Mouse (Mus musculus) liver, embryonic 16.5 days (tissue): ENCODE results near the gene Cep112. TPM values are rescaled to one million over a fixed set of nuclear protein-coding genes. Genes with fewer than 3 reads are reported as not detected.

Experiments
- ATAC-seq: fragments of 200-750 bp; cut with Nextera tagmentation; 2 replicates; pipeline ENCODE4 v1.8.0; 2017; ENCODE audit warnings: low read depth, mild to moderate bottlenecking, moderate number of reproducible peaks, moderate library complexity
- H3K27ac ChIP-seq: fragments of 300-500 bp; sonication (generic); 2 replicates; pipeline ENCODE4 v1.5.1; 2014; ENCODE audit warnings: mild to moderate bottlenecking, low read length
- H3K27me3 ChIP-seq: fragments of 300-500 bp; sonication (generic); 2 replicates; pipeline ENCODE4 v1.6.1; 2014; ENCODE audit warnings: low read depth, low read length, mixed read lengths; ENCODE audit not compliant: control insufficient read depth, insufficient read depth
- H3K36me3 ChIP-seq: fragments of 300-500 bp; sonication (generic); 2 replicates; pipeline ENCODE4 v1.6.1; 2014; ENCODE audit warnings: mild to moderate bottlenecking; ENCODE audit not compliant: control insufficient read depth, insufficient read depth
- H3K4me1 ChIP-seq: fragments of 300-500 bp; sonication (generic); 2 replicates; pipeline ENCODE4 v1.6.1; 2014; ENCODE audit warnings: low read depth, low read length, mixed read lengths; ENCODE audit not compliant: control insufficient read depth
- H3K4me2 ChIP-seq: fragments of 300-500 bp; sonication (generic); 2 replicates; pipeline ENCODE4 v1.6.1; 2014; ENCODE audit warnings: low read depth, low read length, mixed read lengths
- H3K4me3 ChIP-seq: fragments of 300-500 bp; sonication (generic); 2 replicates; pipeline ENCODE4 v1.5.1; 2014; ENCODE audit warnings: low read depth, mild to moderate bottlenecking, low read length
- H3K9ac ChIP-seq: fragments of 300-500 bp; sonication (generic); 2 replicates; pipeline ENCODE4 v1.6.1; 2014; ENCODE audit warnings: low read depth, low read length
- H3K9me3 ChIP-seq: fragments of 300-500 bp; sonication (generic); replicated peaks from 2 replicates; pipeline ENCODE4 v1.6.1; 2016; ENCODE audit warnings: low read length; ENCODE audit not compliant: control insufficient read depth
- WGBS: fragments of 180-500 bp; shearing (Covaris S2); extraction: QIAGEN DNeasy Blood & Tissue Kit; methylation state at CpG from one replicate; pipeline ENCODE4 v1.1.7; 2014; ENCODE audit not compliant: insufficient replicate concordance; 5-methylcytosine and 5-hydroxymethylcytosine counted together
- polyA plus RNA-seq: library from polyadenylated mRNA; unstranded; fragments of >200 nt; fragmentation: Nextera tagmentation; extraction: Ambion mirVana; gene quantifications from 2 replicates; pipeline ENCODE4 v1.2.1, GENCODE M21; 2015

Cep112 gene
- polyA plus RNA-seq, 1 experiment from 2014 or later: 0.96 TPM

DNA sequence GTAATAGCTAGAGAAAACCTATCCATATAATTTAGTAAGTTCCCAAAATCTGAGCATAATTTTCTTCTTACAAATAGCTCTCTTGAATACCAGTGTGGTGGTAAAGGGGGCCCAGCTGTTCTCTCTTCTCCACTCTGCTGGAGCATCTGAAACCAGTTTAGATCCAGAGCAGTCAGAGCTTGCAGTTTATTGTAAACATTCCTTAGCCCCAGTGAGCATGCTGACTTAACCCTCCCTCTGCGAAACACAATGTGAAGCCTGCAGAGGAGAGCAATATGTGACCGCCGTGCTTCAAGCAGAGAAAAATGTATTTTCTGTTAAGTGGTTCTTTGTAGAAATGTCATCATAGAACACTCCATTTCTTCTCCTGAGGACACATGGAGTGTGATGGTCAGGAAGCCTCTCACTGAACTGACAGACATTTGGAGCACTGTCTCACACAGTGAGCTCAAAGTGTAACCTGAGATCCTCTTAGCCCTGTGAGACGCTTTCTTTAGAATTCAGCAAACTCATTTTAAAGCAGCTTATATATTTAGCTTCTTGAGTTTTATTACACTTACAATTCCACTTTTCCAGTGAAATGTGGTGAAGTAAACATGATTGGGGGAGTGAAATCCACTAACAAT is 128.1 kb downstream of the Cep112 start:
- no peak overlapping the region for H3K4me3 ChIP-seq
- no peak overlapping the region for H3K9ac ChIP-seq
- no peaks in the 10 kb centered on the region for H3K9me3 ChIP-seq
- ATAC-seq: no peak
- no peak overlapping the region for H3K4me2 ChIP-seq
- whole genome bisulfite sequencing: 66% methylated on average over 4 of the region's 4 CpGs
- no peaks in the 10 kb centered on the region for H3K4me1 ChIP-seq
- no peaks in the 10 kb centered on the region for H3K36me3 ChIP-seq
- no peak overlapping the region for H3K27ac ChIP-seq
- H3K27me3 ChIP-seq: no peaks in the 10 kb centered on the region

DNA sequence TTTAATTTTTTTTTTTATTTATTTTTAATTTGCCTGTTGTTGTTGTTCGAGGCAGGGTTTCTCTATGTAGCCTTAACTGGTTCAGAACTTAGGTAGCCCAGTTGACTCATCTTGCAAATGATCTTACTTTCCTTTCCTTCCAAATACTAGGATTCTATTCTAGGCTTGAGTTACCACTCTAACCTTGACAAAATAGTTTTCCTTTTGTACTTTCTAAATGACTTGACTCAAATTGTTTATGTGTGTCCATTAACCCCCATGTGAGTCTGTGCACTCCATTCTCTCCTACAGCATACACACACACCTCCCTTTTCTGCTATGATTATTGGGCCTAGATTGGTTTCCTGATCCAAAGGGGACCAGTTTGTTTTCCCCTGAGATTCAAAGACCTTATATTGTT is 128.9 kb downstream of the Cep112 start:
- no peaks in the 10 kb centered on the region for H3K36me3 ChIP-seq
- no peaks in the 10 kb centered on the region for H3K27me3 ChIP-seq
- no peak overlapping the region for H3K27ac ChIP-seq
- no peaks in the 10 kb centered on the region for H3K4me1 ChIP-seq
- no peaks in the 10 kb centered on the region for H3K9me3 ChIP-seq
- 44% methylated on average over 1 of the region's 1 CpGs for WGBS
- H3K9ac ChIP-seq: no peak overlapping the region
- no peak overlapping the region for H3K4me2 ChIP-seq
- no peak for ATAC-seq
- no peak overlapping the region for H3K4me3 ChIP-seq

DNA sequence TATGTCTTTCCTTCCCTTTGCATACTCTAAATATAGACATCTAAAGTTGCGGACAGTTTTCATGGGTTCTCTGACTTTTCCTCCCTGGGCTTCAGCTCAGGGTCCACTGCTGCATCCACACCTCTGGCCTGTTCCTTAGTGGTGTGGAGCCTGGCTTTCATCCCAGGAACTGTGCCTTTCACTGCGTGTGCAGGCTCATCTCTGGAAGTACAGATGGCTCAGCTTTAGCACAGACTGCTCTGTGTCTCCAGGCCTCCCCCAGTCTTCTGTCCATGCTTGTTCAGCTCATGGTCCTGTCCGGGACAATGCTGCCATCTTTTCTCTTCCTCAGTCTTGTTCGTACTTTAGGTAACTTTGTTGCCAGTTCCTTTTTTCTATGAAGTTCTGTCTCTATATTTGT is 133.6 kb downstream of the Cep112 start:
- Histone ChIP-seq H3K4me3 (no peak overlapping the region), H3K9me3 (no peaks in the 10 kb centered on the region), H3K9ac (no peak overlapping the region), H3K27me3 (no peaks in the 10 kb centered on the region), H3K4me1 (no peaks in the 10 kb centered on the region), H3K36me3 (no peaks in the 10 kb centered on the region), H3K27ac (no peak overlapping the region), H3K4me2 (no peak overlapping the region)
- ATAC-seq: no peak
- 58% methylated on average over 4 of the region's 4 CpGs for WGBS

DNA sequence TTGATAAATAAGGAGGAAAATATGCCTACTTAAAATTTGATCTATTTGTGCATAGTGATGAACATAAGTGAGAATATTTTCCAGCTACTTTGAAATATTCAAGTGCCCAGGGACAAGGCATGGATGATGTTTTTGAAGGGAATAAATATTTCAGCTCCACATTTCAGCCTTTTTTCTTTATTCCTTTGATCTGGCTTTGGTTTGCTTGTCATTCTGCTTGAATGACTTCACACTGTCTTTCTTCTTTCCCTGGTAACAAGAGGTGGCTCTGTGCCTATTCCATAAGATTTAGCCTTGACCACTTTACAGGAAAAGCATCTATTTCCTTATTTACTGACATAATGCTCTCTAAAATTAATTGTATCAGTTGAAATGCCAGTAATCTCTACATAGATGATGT is 134.5 kb downstream of the Cep112 start:
- Histone ChIP-seq H3K4me3 (no peak overlapping the region), H3K4me1 (no peaks in the 10 kb centered on the region), H3K36me3 (no peaks in the 10 kb centered on the region), H3K27ac (no peak overlapping the region), H3K27me3 (no peaks in the 10 kb centered on the region), H3K9ac (no peak overlapping the region), H3K4me2 (no peak overlapping the region), H3K9me3 (no peaks in the 10 kb centered on the region)
- no peak for ATAC-seq

DNA sequence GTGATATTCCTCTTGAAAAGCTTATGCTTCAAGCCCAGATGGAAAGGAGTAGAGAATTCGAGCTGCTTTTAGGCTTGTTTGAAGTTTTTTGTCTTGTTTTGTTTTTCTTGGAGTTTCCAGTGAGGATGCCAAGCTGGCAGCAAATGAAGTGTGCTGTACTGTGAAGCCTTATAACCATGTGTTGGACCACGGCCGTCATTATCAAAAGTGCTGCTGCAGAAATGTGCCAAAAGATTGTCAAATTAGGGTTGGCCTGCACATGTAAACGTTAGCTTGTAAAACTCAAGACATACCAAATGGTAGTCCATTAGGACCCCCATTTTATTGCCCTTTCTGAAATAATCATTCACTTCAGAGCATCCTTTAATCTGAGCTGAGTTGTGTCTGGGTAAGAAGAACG is 137.1 kb downstream of the Cep112 start:
- Histone ChIP-seq H3K27ac (no peak overlapping the region), H3K9me3 (no peaks in the 10 kb centered on the region), H3K9ac (no peak overlapping the region), H3K4me3 (no peak overlapping the region), H3K4me2 (no peak overlapping the region), H3K27me3 (no peaks in the 10 kb centered on the region), H3K36me3 (no peaks in the 10 kb centered on the region), H3K4me1 (no peaks in the 10 kb centered on the region)
- WGBS: 41% methylated on average over 5 of the region's 5 CpGs
- no peak for ATAC-seq

DNA sequence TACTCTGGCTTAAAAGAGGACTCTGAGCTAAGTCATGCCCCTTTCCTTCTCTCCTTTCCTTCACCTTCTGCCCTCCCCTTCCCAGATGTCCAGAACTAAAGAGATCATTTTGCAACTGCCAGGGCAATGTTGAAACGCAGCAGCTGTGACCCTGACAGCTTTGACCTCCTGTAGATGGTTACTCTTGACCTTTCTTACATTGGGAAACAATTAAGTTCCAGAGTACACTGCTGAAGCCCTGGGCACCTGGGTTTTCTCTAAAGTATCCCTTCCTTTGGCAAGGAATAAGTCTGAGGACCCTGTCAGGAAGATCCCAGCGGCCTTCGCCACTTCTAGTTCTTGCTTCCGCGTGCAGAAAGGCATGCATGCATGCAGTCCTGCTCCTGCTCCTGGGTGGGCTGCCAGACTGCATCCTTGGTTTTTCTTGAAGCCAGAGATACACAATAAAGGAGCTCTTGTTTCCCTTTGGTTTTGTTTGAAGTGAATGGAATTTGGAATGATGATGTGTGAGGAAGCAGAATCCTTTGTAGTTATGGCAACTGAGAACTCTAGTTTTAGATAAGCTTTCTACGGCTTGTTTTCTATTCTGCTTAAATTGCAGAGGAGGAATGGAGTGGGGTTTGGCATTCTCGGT is 161.7 kb downstream of the Cep112 start:
- 62% methylated on average over 7 of the region's 7 CpGs for WGBS
- H3K4me1 ChIP-seq: no peaks in the 10 kb centered on the region
- ATAC-seq: no peak
- H3K9me3 ChIP-seq: no peaks in the 10 kb centered on the region
- H3K27me3 ChIP-seq: no peaks in the 10 kb centered on the region
- no peak overlapping the region for H3K4me2 ChIP-seq
- no peak overlapping the region for H3K27ac ChIP-seq
- H3K36me3 ChIP-seq: no peaks in the 10 kb centered on the region
- no peak overlapping the region for H3K4me3 ChIP-seq
- H3K9ac ChIP-seq: no peak overlapping the region

DNA sequence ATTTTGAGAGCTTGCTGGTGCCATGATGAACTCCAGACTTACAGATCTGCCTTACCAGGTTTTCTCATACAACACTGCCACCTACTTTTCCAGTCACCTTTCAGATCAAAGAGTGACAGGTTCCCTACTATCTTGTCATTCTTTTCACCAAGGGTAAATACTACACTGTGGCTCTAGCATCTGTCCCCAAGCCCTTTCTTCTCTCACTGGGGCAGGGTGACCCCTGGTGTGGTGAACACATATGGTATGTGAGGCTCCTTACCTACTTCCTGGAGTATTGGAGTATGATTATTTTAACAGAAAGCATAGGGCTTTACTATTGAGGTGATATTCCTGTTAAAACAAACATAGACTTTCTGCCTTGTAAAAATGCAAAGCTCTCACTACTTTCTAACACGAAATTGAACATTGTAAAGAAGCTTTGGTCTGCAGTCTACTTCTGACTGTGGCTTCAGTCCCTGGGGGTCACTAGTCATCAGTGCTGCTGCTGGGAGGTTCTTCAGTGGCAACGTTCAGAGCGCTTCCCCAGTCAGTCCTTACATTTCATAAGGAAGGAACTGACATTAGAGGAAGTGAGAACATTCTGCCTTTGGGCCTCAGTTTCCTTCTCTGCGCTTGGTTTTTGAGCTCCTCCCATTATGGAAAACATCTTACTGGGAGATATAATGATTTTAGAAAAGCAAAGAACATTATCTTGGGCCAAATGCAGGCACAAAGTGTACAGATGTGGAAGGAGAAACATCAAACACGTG is 168.4 kb downstream of the Cep112 start:
- Histone ChIP-seq H3K9me3 (no peaks in the 10 kb centered on the region), H3K27ac (no peak overlapping the region), H3K4me1 (no peaks in the 10 kb centered on the region), H3K27me3 (no peaks in the 10 kb centered on the region), H3K9ac (no peak overlapping the region), H3K4me3 (no peak overlapping the region), H3K36me3 (no peaks in the 10 kb centered on the region), H3K4me2 (no peak overlapping the region)
- no peak for ATAC-seq
- 26% methylated on average over 5 of the region's 5 CpGs for WGBS

DNA sequence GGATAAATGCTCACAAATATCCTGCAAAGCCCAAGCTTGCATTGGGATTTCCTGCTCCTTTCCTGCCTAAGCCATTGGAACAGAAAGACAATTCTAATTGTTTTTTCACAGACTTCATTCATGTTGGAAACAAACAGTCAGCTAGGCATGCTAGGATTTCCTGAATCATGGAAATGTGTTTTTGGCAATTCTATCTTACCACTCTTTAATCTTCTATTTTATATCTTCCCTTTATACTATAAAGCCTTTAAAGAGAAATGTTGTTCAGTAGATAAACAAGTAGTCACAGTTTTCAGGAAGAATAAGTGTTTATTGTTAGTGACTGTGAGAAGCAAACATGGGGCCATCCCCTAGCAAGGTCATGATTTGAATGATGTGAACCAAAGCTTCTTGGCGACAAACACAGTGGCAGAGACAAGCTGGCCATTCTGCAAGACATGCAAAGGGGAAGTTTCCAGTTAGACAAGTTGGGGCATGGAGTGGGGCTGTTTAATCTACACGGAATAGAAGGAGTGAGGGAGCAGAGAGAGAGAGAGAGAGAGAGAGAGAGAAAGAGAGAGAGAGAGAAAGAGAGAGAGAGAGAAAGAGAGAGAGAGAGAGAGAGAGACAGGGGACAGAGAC is 169.1 kb downstream of the Cep112 start:
- Histone ChIP-seq H3K27ac (no peak overlapping the region), H3K36me3 (no peaks in the 10 kb centered on the region), H3K27me3 (no peaks in the 10 kb centered on the region), H3K9ac (no peak overlapping the region), H3K9me3 (no peaks in the 10 kb centered on the region), H3K4me1 (no peaks in the 10 kb centered on the region), H3K4me2 (no peak overlapping the region), H3K4me3 (no peak overlapping the region)
- ATAC-seq: no peak
- 36% methylated on average over 2 of the region's 2 CpGs for WGBS

DNA sequence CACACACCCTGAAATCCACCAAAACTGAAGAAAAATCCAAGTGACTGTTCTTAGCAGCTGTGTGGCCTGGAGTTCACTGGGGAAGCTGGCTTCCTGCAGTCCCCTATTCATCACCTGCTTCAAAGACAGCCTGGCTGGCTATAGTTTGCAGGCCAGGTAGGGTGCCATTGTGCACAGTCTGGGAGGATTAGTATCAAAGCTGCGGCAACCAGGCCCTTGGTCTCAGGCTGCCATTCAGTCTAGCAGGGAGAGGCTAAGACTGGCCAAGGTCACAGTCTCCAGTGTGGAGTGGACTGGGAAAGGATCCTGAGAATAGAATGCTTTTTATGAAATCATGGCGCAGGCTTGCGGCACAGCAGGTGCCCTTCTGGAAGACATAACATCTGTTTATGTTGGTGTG is 180.3 kb downstream of the Cep112 start:
- Histone ChIP-seq H3K27ac (no peak overlapping the region), H3K9me3 (no peaks in the 10 kb centered on the region), H3K4me1 (no peaks in the 10 kb centered on the region), H3K4me2 (no peak overlapping the region), H3K4me3 (no peak overlapping the region), H3K36me3 (no peaks in the 10 kb centered on the region), H3K27me3 (no peaks in the 10 kb centered on the region), H3K9ac (no peak overlapping the region)
- WGBS: 66% methylated on average over 3 of the region's 3 CpGs
- ATAC-seq: no peak
